Mouse (Mus musculus) limb, embryonic 15.5 days (tissue): Measurements from ENCODE around the gene Ptch2. TPM values are rescaled to one million over a fixed set of nuclear protein-coding genes. Genes with fewer than 3 reads are reported as not detected.

Experiments used
- ATAC-seq: fragments of 200-750 bp; cut with Nextera tagmentation; 2 replicates; pipeline ENCODE4 v1.8.0; 2017; ENCODE audit warnings: low read depth, moderate TSS enrichment; ENCODE audit not compliant: insufficient number of reproducible peaks, low FRiP score, low TSS enrichment
- H3K27ac ChIP-seq: fragments of 300-500 bp; sonication (generic); 2 replicates; pipeline ENCODE4 v1.5.1; 2015; ENCODE audit warnings: moderate library complexity, mild to moderate bottlenecking, inconsistent platforms
- H3K27me3 ChIP-seq: fragments of 300-500 bp; sonication (generic); 2 replicates; pipeline ENCODE4 v1.6.1; 2015; ENCODE audit warnings: inconsistent platforms
- H3K36me3 ChIP-seq: fragments of 300-500 bp; sonication (generic); 2 replicates; pipeline ENCODE4 v1.6.1; 2015; ENCODE audit warnings: inconsistent platforms
- H3K4me1 ChIP-seq: fragments of 300-500 bp; sonication (generic); 2 replicates; pipeline ENCODE4 v1.6.1; 2015; ENCODE audit warnings: inconsistent platforms
- H3K4me2 ChIP-seq: fragments of 300-500 bp; sonication (generic); 2 replicates; pipeline ENCODE4 v1.6.1; 2015; ENCODE audit warnings: mild to moderate bottlenecking, inconsistent platforms
- H3K4me3 ChIP-seq: fragments of 300-500 bp; sonication (generic); 2 replicates; pipeline ENCODE4 v1.5.1; 2015; ENCODE audit warnings: mild to moderate bottlenecking, inconsistent platforms
- H3K9ac ChIP-seq: fragments of 300-500 bp; sonication (generic); 2 replicates; pipeline ENCODE4 v1.6.1; 2015; ENCODE audit warnings: inconsistent platforms
- H3K9me3 ChIP-seq: fragments of 300-500 bp; sonication (generic); 2 replicates; pipeline ENCODE4 v1.6.1; 2016; ENCODE audit warnings: inconsistent platforms
- WGBS: fragments of 180-500 bp; shearing (Covaris S2); methylation state at CpG from one replicate; pipeline ENCODE4 v1.1.7; 2015; 5-methylcytosine and 5-hydroxymethylcytosine counted together
- polyA plus RNA-seq: library from polyadenylated mRNA; unstranded; fragments of >200 nt; fragmentation: Nextera tagmentation; extraction: Ambion mirVana; gene quantifications from 2 replicates; pipeline ENCODE4 v1.2.1, GENCODE M21; 2015

Ptch2 gene
- polyA plus RNA-seq, 1 experiment from 2014 or later: 13.7 TPM

- Histone ChIP-seq H3K9ac (no peak overlapping the region), H3K9me3 (no peaks in the 10 kb centered on the region), H3K36me3 (peaks cover 52% of the 10 kb centered on the region), H3K4me2 (no peak overlapping the region), H3K4me3 (no peak overlapping the region), H3K27me3 (no peaks in the 10 kb centered on the region), H3K4me1 (peaks cover 8% of the 10 kb centered on the region), H3K27ac (no peak overlapping the region)
- no peak for ATAC-seq
- WGBS: 89% methylated on average over 18 of the region's 18 CpGs
These were observed 12.1 kb downstream of the Ptch2 start for GRCm38 (mm10) chr4:117107813-117108523.

- ATAC-seq: no peak
- 90% methylated on average over 6 of the region's 6 CpGs for WGBS
- peaks cover 52% of the 10 kb centered on the region for H3K36me3 ChIP-seq
These were observed 12.6 kb downstream of the Ptch2 start for GRCm38 (mm10) chr4:117108524-117108849.

GRCm38 (mm10) chr4:117109330-117109729 lies 13.5 kb downstream of the Ptch2 start:
- no peak for ATAC-seq
- Histone ChIP-seq H3K9me3 (no peaks in the 10 kb centered on the region), H3K4me1 (peaks cover 8% of the 10 kb centered on the region), H3K27me3 (no peaks in the 10 kb centered on the region), H3K27ac (no peak overlapping the region), H3K4me2 (no peak overlapping the region), H3K36me3 (peaks cover 55% of the 10 kb centered on the region), H3K9ac (no peak overlapping the region), H3K4me3 (no peak overlapping the region)
- 94% methylated on average over 25 of the region's 25 CpGs for WGBS

More at GRCm38 (mm10) chr4:117108524-117108849, 12.6 kb downstream of the Ptch2 start:
- no peak overlapping the region for H3K4me3 ChIP-seq
- no peak overlapping the region for H3K4me2 ChIP-seq
- H3K27me3 ChIP-seq: no peaks in the 10 kb centered on the region
- H3K9ac ChIP-seq: no peak overlapping the region
- no peak overlapping the region for H3K27ac ChIP-seq
- peaks cover 8% of the 10 kb centered on the region for H3K4me1 ChIP-seq
- H3K9me3 ChIP-seq: no peaks in the 10 kb centered on the region

GRCm38 (mm10) chr4:117110249-117110648 lies 14.4 kb downstream of the Ptch2 start:
- Histone ChIP-seq H3K4me1 (peaks cover 1% of the 10 kb centered on the region), H3K9ac (no peak overlapping the region), H3K36me3 (peaks cover 63% of the 10 kb centered on the region), H3K4me2 (no peak overlapping the region), H3K9me3 (no peaks in the 10 kb centered on the region), H3K27ac (no peak overlapping the region), H3K4me3 (no peak overlapping the region), H3K27me3 (no peaks in the 10 kb centered on the region)
- no peak for ATAC-seq
- whole genome bisulfite sequencing: 88% methylated on average over 13 of the region's 13 CpGs

GRCm38 (mm10) chr4:117110985-117111384 lies 15.1 kb downstream of the Ptch2 start:
- H3K4me3 ChIP-seq: no peak overlapping the region
- H3K4me1 ChIP-seq: no peaks in the 10 kb centered on the region
- H3K4me2 ChIP-seq: no peak overlapping the region
- H3K9ac ChIP-seq: no peak overlapping the region
- peaks cover 63% of the 10 kb centered on the region for H3K36me3 ChIP-seq
- H3K27ac ChIP-seq: no peak overlapping the region
- no peaks in the 10 kb centered on the region for H3K9me3 ChIP-seq
- no peaks in the 10 kb centered on the region for H3K27me3 ChIP-seq
- 90% methylated on average over 11 of the region's 11 CpGs for WGBS
- ATAC-seq: no peak

GRCm38 (mm10) chr4:117113237-117113636 lies 17.4 kb downstream of the Ptch2 start:
- Histone ChIP-seq H3K27ac (no peak overlapping the region), H3K36me3 (peaks cover 51% of the 10 kb centered on the region), H3K4me1 (no peaks in the 10 kb centered on the region), H3K4me2 (no peak overlapping the region), H3K4me3 (no peak overlapping the region), H3K9ac (no peak overlapping the region), H3K9me3 (no peaks in the 10 kb centered on the region), H3K27me3 (no peaks in the 10 kb centered on the region)
- 90% methylated on average over 1 of the region's 1 CpGs for WGBS
- no peak for ATAC-seq

- Histone ChIP-seq H3K36me3 (peaks cover 29% of the 10 kb centered on the region), H3K9ac (no peak overlapping the region), H3K4me1 (peaks cover 5% of the 10 kb centered on the region), H3K27ac (no peak overlapping the region), H3K27me3 (no peaks in the 10 kb centered on the region), H3K4me3 (no peak overlapping the region), H3K4me2 (no peak overlapping the region), H3K9me3 (no peaks in the 10 kb centered on the region)
- WGBS: 72% methylated on average over 5 of the region's 5 CpGs
- no peak for ATAC-seq
These were observed 19.7 kb downstream of the Ptch2 start for GRCm38 (mm10) chr4:117115592-117115991.

- Histone ChIP-seq H3K9me3 (no peaks in the 10 kb centered on the region), H3K36me3 (peaks cover 11% of the 10 kb centered on the region; the same call in 1 of the 2 replicates), H3K4me3 (no peak overlapping the region), H3K4me2 (no peak overlapping the region), H3K9ac (no peak overlapping the region), H3K27me3 (no peaks in the 10 kb centered on the region), H3K4me1 (peaks cover 15% of the 10 kb centered on the region), H3K27ac (no peak overlapping the region)
- ATAC-seq: no peak
- WGBS: 88% methylated on average over 7 of the region's 7 CpGs
These were observed 22.1 kb downstream of the Ptch2 start for GRCm38 (mm10) chr4:117117931-117118330.

GRCm38 (mm10) chr4:117119636-117120035 lies 23.8 kb downstream of the Ptch2 start:
- WGBS: 68% methylated on average over 5 of the region's 5 CpGs
- Histone ChIP-seq H3K36me3 (peaks cover 5% of the 10 kb centered on the region; the same call in 1 of the 2 replicates), H3K9ac (peak overlapping the region; percentile 57), H3K9me3 (no peaks in the 10 kb centered on the region), H3K27ac (peak overlapping the region; percentile 89), H3K27me3 (no peaks in the 10 kb centered on the region), H3K4me3 (peak overlapping the region; percentile 73), H3K4me2 (peak overlapping the region; percentile 100), H3K4me1 (peaks cover 23% of the 10 kb centered on the region)
- no peak for ATAC-seq

- 6% methylated on average over 10 of the region's 10 CpGs for WGBS
- no peak for ATAC-seq
- Histone ChIP-seq H3K4me1 (peaks cover 27% of the 10 kb centered on the region), H3K4me3 (peak overlapping the region; percentile 73), H3K9me3 (no peaks in the 10 kb centered on the region), H3K36me3 (peaks cover under 1% of the 10 kb centered on the region; the same call in 1 of the 2 replicates), H3K27me3 (no peaks in the 10 kb centered on the region), H3K27ac (peak overlapping the region; percentile 89), H3K9ac (peak overlapping the region; percentile 57), H3K4me2 (peak overlapping the region; percentile 100)
These were observed 24.2 kb downstream of the Ptch2 start for GRCm38 (mm10) chr4:117120052-117120444.

- Histone ChIP-seq H3K27me3 (no peaks in the 10 kb centered on the region), H3K4me2 (peak overlapping the region; percentile 100), H3K27ac (peak overlapping the region; percentile 89), H3K9ac (peak overlapping the region; percentile 62), H3K36me3 (no peaks in the 10 kb centered on the region), H3K9me3 (no peaks in the 10 kb centered on the region), H3K4me1 (peaks cover 34% of the 10 kb centered on the region), H3K4me3 (peak overlapping the region; percentile 73)
- under 1% methylated on average over 69 of the region's 69 CpGs for WGBS
- ATAC-seq: peak; percentile 85
These were observed 24.9 kb downstream of the Ptch2 start for GRCm38 (mm10) chr4:117120445-117121414.

- peaks cover 45% of the 10 kb centered on the region for H3K4me1 ChIP-seq
- no peak overlapping the region for H3K27ac ChIP-seq
- WGBS: 69% methylated on average over 4 of the region's 4 CpGs
- ATAC-seq: no peak
- H3K4me2 ChIP-seq: no peak overlapping the region
- H3K27me3 ChIP-seq: no peaks in the 10 kb centered on the region
- no peaks in the 10 kb centered on the region for H3K9me3 ChIP-seq
- no peak overlapping the region for H3K9ac ChIP-seq
- H3K4me3 ChIP-seq: no peak overlapping the region
- H3K36me3 ChIP-seq: no peaks in the 10 kb centered on the region
These were observed 26.3 kb downstream of the Ptch2 start for GRCm38 (mm10) chr4:117122209-117122608.
